Comparison of ENCODE assay signal across 8 mouse cellular contexts in the genomic region with DNA sequence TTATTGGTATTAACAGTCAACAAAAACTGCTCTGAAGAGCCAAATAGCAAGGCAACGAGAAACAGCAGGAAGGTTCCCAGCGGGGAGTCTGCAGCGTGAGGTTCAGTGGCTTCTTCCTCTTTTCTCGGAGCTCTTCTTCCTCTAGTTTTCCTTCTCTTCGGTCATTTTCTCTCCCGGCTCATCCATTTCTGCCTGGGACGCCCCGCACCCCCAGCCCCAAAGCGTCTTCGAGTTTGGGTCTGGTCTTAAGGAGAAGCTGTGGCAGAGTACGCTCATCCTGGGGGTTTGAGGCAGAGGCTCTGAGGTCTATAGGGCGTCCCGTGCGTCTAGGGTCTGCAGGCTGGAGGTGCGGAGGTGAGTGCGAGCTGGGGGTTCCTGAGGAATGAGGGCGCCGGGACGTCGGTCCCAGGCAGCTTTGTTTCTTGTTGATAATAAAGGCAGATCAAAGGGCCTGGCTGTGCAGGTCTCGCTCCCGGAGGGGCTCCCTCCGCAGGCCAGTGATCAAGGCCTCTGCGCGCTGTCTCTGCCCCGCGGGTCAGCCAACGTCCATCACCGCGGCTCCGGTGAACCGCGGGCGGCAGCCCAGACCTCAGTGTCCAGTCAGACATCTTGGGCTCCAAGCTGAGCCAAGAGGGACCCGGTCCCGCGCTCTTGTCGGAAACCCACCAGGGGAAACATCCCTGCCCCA. TPM values are rescaled to one million over a fixed set of nuclear protein-coding genes. Genes with fewer than 3 reads are reported as not detected.
DNase-seq lines count a peak whose midpoint lies in the region; ATAC-seq lines count a peak whose summit lies in the region.

No protein-coding gene starts in this region.

- H3K9me3 ChIP-seq in embryonic facial prominence, embryonic 13.5 days: no peaks in the 10 kb centered on the region
- no peaks in the 10 kb centered on the region for H3K9me3 ChIP-seq in limb, embryonic 11.5 days (ENCODE audit: control insufficient read depth, low read length)

- peaks cover 62% of the 10 kb centered on the region for H3K4me1 ChIP-seq in embryonic facial prominence, embryonic 13.5 days
- peaks cover 42% of the 10 kb centered on the region for H3K4me1 ChIP-seq in limb, embryonic 11.5 days (ENCODE audit: control insufficient read depth, insufficient read depth, low read length)

- H3K27me3 ChIP-seq in embryonic facial prominence, embryonic 13.5 days: peaks cover 86% of the 10 kb centered on the region
- peaks cover 68% of the 10 kb centered on the region for H3K27me3 ChIP-seq in limb, embryonic 11.5 days (ENCODE audit: control insufficient read depth, insufficient read depth, low read length)

- peak overlapping the region; percentile 34 for H3K4me3 ChIP-seq in embryonic facial prominence, embryonic 13.5 days
- peak overlapping the region; percentile 22 for H3K4me3 ChIP-seq in limb, embryonic 11.5 days (ENCODE audit: low read depth, low read length)

- 2% methylated on average over 38 of the region's 38 CpGs for WGBS in embryonic facial prominence, embryonic 13.5 days
- under 1% methylated on average over 38 of the region's 38 CpGs for WGBS in limb, embryonic 11.5 days

- H3K27ac ChIP-seq in embryonic facial prominence, embryonic 13.5 days: peak overlapping the region; percentile 28; the same call in 1 of the 2 replicates
- no peak overlapping the region for H3K27ac ChIP-seq in limb, embryonic 11.5 days (replicated peaks; ENCODE audit: low read depth, low read length)

- no peak for ATAC-seq in embryonic facial prominence, embryonic 13.5 days (ENCODE audit: insufficient number of reproducible peaks, insufficient read depth, low FRiP score, low TSS enrichment, low read depth)
- no peak for ATAC-seq in limb, embryonic 11.5 days (ENCODE audit: insufficient number of reproducible peaks, low FRiP score, low TSS enrichment, low read depth)
- ATAC-seq in megakaryocyte progenitor cell, adult 5-6 weeks (replicated peaks; ENCODE audit: poor library complexity): no peak

- H3K4me2 ChIP-seq in embryonic facial prominence, embryonic 13.5 days: peak overlapping the region; percentile 52
- H3K4me2 ChIP-seq in limb, embryonic 11.5 days (ENCODE audit: low read depth, severe bottlenecking): peak overlapping the region; percentile 39

- H3K9ac ChIP-seq in embryonic facial prominence, embryonic 13.5 days: peak overlapping the region; percentile 65
- H3K9ac ChIP-seq in limb, embryonic 11.5 days (ENCODE audit: low read length): peak overlapping the region; percentile 22; the same call in 1 of the 2 replicates

- peak; percentile 47 to 56 for DNase-seq in cerebellum, postnatal 10 days
- DNase-seq in cerebellum, adult 11-12 months: no peak
- peak; percentile 37 for DNase-seq in 416B (ENCODE audit: low read depth)
- peak; percentile 69 for DNase-seq in limb, embryonic 11.5 days (ENCODE audit: low spot score)
- peak; percentile 54 for DNase-seq in retina, postnatal 1 day
- no peak for DNase-seq in urinary bladder, postnatal 4 days (ENCODE audit: low spot score in 2 of 2)

- H3K36me3 ChIP-seq in embryonic facial prominence, embryonic 13.5 days: no peaks in the 10 kb centered on the region
- no peaks in the 10 kb centered on the region for H3K36me3 ChIP-seq in limb, embryonic 11.5 days (ENCODE audit: control insufficient read depth, insufficient read depth, low read length)

RNA-seq across cellular contexts. Expression of gene Sp9, which starts 5.4 kb away (rescaled TPM):
- 2.5 and 3.7 TPM in 2 replicates for polyA plus RNA-seq in embryonic facial prominence, embryonic 13.5 days (2015; fragmentation: Nextera tagmentation; extraction: Ambion mirVana)
- 0.87 and 0.92 TPM in 2 replicates for polyA plus RNA-seq in limb, embryonic 11.5 days (2014; fragmentation: Nextera tagmentation; extraction: Ambion mirVana)
- not detected in 2 replicates for total RNA-seq in megakaryocyte progenitor cell, adult 5-6 weeks (2015)
- total RNA-seq in megakaryocyte progenitor cell, adult 5-6 weeks (2017): not detected in 2 replicates

RNA-seq across cellular contexts. Expression of gene Scrn3, which starts 35.2 kb away (rescaled TPM):
- 15.0 and 17.5 TPM in 2 replicates for polyA plus RNA-seq in embryonic facial prominence, embryonic 13.5 days (2015; fragmentation: Nextera tagmentation; extraction: Ambion mirVana)
- polyA plus RNA-seq in limb, embryonic 11.5 days (2014; fragmentation: Nextera tagmentation; extraction: Ambion mirVana): 17.0 and 17.8 TPM in 2 replicates
- 7.5 and 13.9 TPM in 2 replicates for total RNA-seq in megakaryocyte progenitor cell, adult 5-6 weeks (2015)
- total RNA-seq in megakaryocyte progenitor cell, adult 5-6 weeks (2017): 15.5 and 22.7 TPM in 2 replicates

RNA-seq across cellular contexts. Expression of gene Cir1, which starts 35.3 kb away (rescaled TPM):
- polyA plus RNA-seq in embryonic facial prominence, embryonic 13.5 days (2015; fragmentation: Nextera tagmentation; extraction: Ambion mirVana): 34.7 and 35.4 TPM in 2 replicates
- polyA plus RNA-seq in limb, embryonic 11.5 days (2014; fragmentation: Nextera tagmentation; extraction: Ambion mirVana): 23.9 and 25.7 TPM in 2 replicates
- 11.3 and 14.8 TPM in 2 replicates for total RNA-seq in megakaryocyte progenitor cell, adult 5-6 weeks (2015)
- 9.7 and 20.9 TPM in 2 replicates for total RNA-seq in megakaryocyte progenitor cell, adult 5-6 weeks (2017)

RNA-seq across cellular contexts. Expression of gene Ola1, which starts 58.4 kb away (rescaled TPM):
- 108 and 118 TPM in 2 replicates for polyA plus RNA-seq in embryonic facial prominence, embryonic 13.5 days (2015; fragmentation: Nextera tagmentation; extraction: Ambion mirVana)
- polyA plus RNA-seq in limb, embryonic 11.5 days (2014; fragmentation: Nextera tagmentation; extraction: Ambion mirVana): 117 and 119 TPM in 2 replicates
- 157 and 170 TPM in 2 replicates for total RNA-seq in megakaryocyte progenitor cell, adult 5-6 weeks (2015)
- total RNA-seq in megakaryocyte progenitor cell, adult 5-6 weeks (2017): 152 and 154 TPM in 2 replicates

Comparison
In these comparisons a context has a peak if more than half of its experiments do, and no peak if none do; other contexts are left out.
1. DNase-seq: peak in cerebellum, postnatal 10 days (2 of 2), 416B (single experiment), limb, embryonic 11.5 days (single experiment) and retina, postnatal 1 day (single experiment); none in cerebellum, adult 11-12 months (single experiment) and urinary bladder, postnatal 4 days (0 of 2).